ENCODE assay signal across 15 mouse cellular contexts in genomic region chr13:82508176-82508575, GRCm38 (mm10).
DNase-seq lines count a peak whose midpoint lies in the region; ATAC-seq lines count a peak whose summit lies in the region.
"Had no signal": no experiment of that assay in that cellular context is flagged by ENCODE, and none has a peak within 500 bp of the region (broad histone marks: within the 10 kb centered on the region; RNA-seq: fewer than 3 reads in every experiment).

No protein-coding gene starts in this region.

- no peak overlapping the region for H3K4me3 ChIP-seq in forebrain, embryonic 13.5 days
- no peak overlapping the region for H3K4me3 ChIP-seq in forebrain, embryonic 11.5 days (ENCODE audit: low read depth, low read length)
- no peak overlapping the region for H3K4me3 ChIP-seq in midbrain, embryonic 13.5 days (replicated peaks)
- no peak overlapping the region for H3K4me3 ChIP-seq in midbrain, embryonic 15.5 days
- H3K4me3 ChIP-seq in hindbrain, embryonic 13.5 days: no peak overlapping the region
- H3K4me3 ChIP-seq: hindbrain, embryonic 15.5 days had no signal

- no peak overlapping the region for H3K4me2 ChIP-seq in forebrain, embryonic 13.5 days
- H3K4me2 ChIP-seq in forebrain, embryonic 11.5 days (ENCODE audit: low read depth, low read length, severe bottlenecking): no peak overlapping the region
- no peak overlapping the region for H3K4me2 ChIP-seq in midbrain, embryonic 13.5 days (replicated peaks)
- no peak overlapping the region for H3K4me2 ChIP-seq in midbrain, embryonic 15.5 days
- no peak overlapping the region for H3K4me2 ChIP-seq in hindbrain, embryonic 13.5 days
- H3K4me2 ChIP-seq: hindbrain, embryonic 15.5 days had no signal

- no peaks in the 10 kb centered on the region for H3K4me1 ChIP-seq in forebrain, embryonic 13.5 days
- no peaks in the 10 kb centered on the region for H3K4me1 ChIP-seq in forebrain, embryonic 11.5 days (replicated peaks; ENCODE audit: control insufficient read depth, insufficient read depth, low read length)
- H3K4me1 ChIP-seq in midbrain, embryonic 13.5 days (replicated peaks): peaks cover 4% of the 10 kb centered on the region
- H3K4me1 ChIP-seq in midbrain, embryonic 15.5 days: no peaks in the 10 kb centered on the region
- no peaks in the 10 kb centered on the region for H3K4me1 ChIP-seq in hindbrain, embryonic 13.5 days (replicated peaks)
- H3K4me1 ChIP-seq: hindbrain, embryonic 15.5 days had no signal

- H3K36me3 ChIP-seq in forebrain, embryonic 13.5 days (ENCODE audit: poor library complexity, severe bottlenecking): no peaks in the 10 kb centered on the region
- no peaks in the 10 kb centered on the region for H3K36me3 ChIP-seq in forebrain, embryonic 11.5 days (ENCODE audit: control insufficient read depth, insufficient read depth, low read length)
- H3K36me3 ChIP-seq in midbrain, embryonic 13.5 days: no peaks in the 10 kb centered on the region
- no peaks in the 10 kb centered on the region for H3K36me3 ChIP-seq in midbrain, embryonic 15.5 days (replicated peaks)
- no peaks in the 10 kb centered on the region for H3K36me3 ChIP-seq in hindbrain, embryonic 13.5 days
- H3K36me3 ChIP-seq: hindbrain, embryonic 15.5 days had no signal

- peak; percentile 78 for ATAC-seq in forebrain, embryonic 13.5 days
- no peak for ATAC-seq in forebrain, embryonic 11.5 days (replicated peaks; ENCODE audit: low FRiP score)
- 0 out of 2 replicates have a peak, but pooled peaks have one; percentile 27 for ATAC-seq in midbrain, embryonic 13.5 days
- no peak for ATAC-seq in midbrain, embryonic 15.5 days (replicated peaks)
- ATAC-seq in granulocyte monocyte progenitor cell, adult 5-6 weeks (replicated peaks; ENCODE audit: poor library complexity, severe bottlenecking): no peak
- no peak for ATAC-seq in hindbrain, embryonic 13.5 days (ENCODE audit: low FRiP score)
- ATAC-seq: lung, postnatal 0 days had no signal

- H3K9me3 ChIP-seq in forebrain, embryonic 13.5 days (replicated peaks): no peaks in the 10 kb centered on the region
- H3K9me3 ChIP-seq in forebrain, embryonic 11.5 days (ENCODE audit: control insufficient read depth, low read length): no peaks in the 10 kb centered on the region
- H3K9me3 ChIP-seq in midbrain, embryonic 13.5 days: no peaks in the 10 kb centered on the region
- H3K9me3 ChIP-seq in midbrain, embryonic 15.5 days: no peaks in the 10 kb centered on the region
- H3K9me3 ChIP-seq in hindbrain, embryonic 13.5 days: no peaks in the 10 kb centered on the region
- H3K9me3 ChIP-seq: hindbrain, embryonic 15.5 days had no signal

- WGBS in forebrain, embryonic 13.5 days: 58% methylated on average over 2 of the region's 2 CpGs
- WGBS in forebrain, embryonic 11.5 days: 77% methylated on average over 2 of the region's 2 CpGs
- 48% methylated on average over 2 of the region's 2 CpGs for WGBS in midbrain, embryonic 13.5 days
- WGBS in midbrain, embryonic 15.5 days: 43% methylated on average over 2 of the region's 2 CpGs
- WGBS in hindbrain, embryonic 13.5 days: 59% methylated on average over 2 of the region's 2 CpGs

- DNase-seq in forebrain, embryonic 11.5 days (ENCODE audit: low spot score): no peak
- DNase-seq in hindlimb bud, embryonic 11.5 days (ENCODE audit: extremely low spot score, low read depth, low spot score): peak; percentile 6
- peak; percentile 26 to 78 for DNase-seq in right cerebral cortex, postnatal 10 days (ENCODE audit: low spot score in 2 of 2)
- DNase-seq: cerebellum, postnatal 14 days; gastrocnemius, postnatal 36 days; liver; thymus, adult 2 months had no signal

- H3K9ac ChIP-seq in forebrain, embryonic 13.5 days: no peak overlapping the region
- H3K9ac ChIP-seq in forebrain, embryonic 11.5 days (ENCODE audit: low read length): no peak overlapping the region
- H3K9ac ChIP-seq in midbrain, embryonic 13.5 days (replicated peaks): no peak overlapping the region
- H3K9ac ChIP-seq in midbrain, embryonic 15.5 days: no peak overlapping the region
- H3K9ac ChIP-seq in hindbrain, embryonic 13.5 days: no peak overlapping the region
- H3K9ac ChIP-seq: hindbrain, embryonic 15.5 days had no signal

- H3K27ac ChIP-seq in forebrain, embryonic 13.5 days: no peak overlapping the region
- no peak overlapping the region for H3K27ac ChIP-seq in forebrain, embryonic 11.5 days (ENCODE audit: low read depth, low read length)
- H3K27ac ChIP-seq in midbrain, embryonic 13.5 days: no peak overlapping the region
- no peak overlapping the region for H3K27ac ChIP-seq in midbrain, embryonic 15.5 days
- no peak overlapping the region for H3K27ac ChIP-seq in hindbrain, embryonic 13.5 days
- H3K27ac ChIP-seq: hindbrain, embryonic 15.5 days; kidney, postnatal 0 days had no signal

- no peaks in the 10 kb centered on the region for H3K27me3 ChIP-seq in forebrain, embryonic 13.5 days
- H3K27me3 ChIP-seq in forebrain, embryonic 11.5 days (ENCODE audit: control insufficient read depth, insufficient read depth, low read length): no peaks in the 10 kb centered on the region
- H3K27me3 ChIP-seq in midbrain, embryonic 13.5 days: no peaks in the 10 kb centered on the region
- no peaks in the 10 kb centered on the region for H3K27me3 ChIP-seq in midbrain, embryonic 15.5 days (replicated peaks)
- H3K27me3 ChIP-seq in hindbrain, embryonic 13.5 days: no peaks in the 10 kb centered on the region
- H3K27me3 ChIP-seq: hindbrain, embryonic 15.5 days had no signal

Comparison
In these comparisons a context has a peak if more than half of its experiments do, and no peak if none do; other contexts are left out.
1. ATAC-seq: peak in forebrain, embryonic 13.5 days (single experiment) and midbrain, embryonic 13.5 days (single experiment); none in forebrain, embryonic 11.5 days (single experiment), midbrain, embryonic 15.5 days (single experiment), granulocyte monocyte progenitor cell, adult 5-6 weeks (single experiment) and hindbrain, embryonic 13.5 days (single experiment).